Mouse (Mus musculus) liver, embryonic 14.5 days (tissue): ENCODE results near the gene Flywch2. TPM values are rescaled to one million over a fixed set of nuclear protein-coding genes. Genes with fewer than 3 reads are reported as not detected.

ENCODE experiments used
- ATAC-seq: fragments of 200-750 bp; cut with Nextera tagmentation; 2 replicates; pipeline ENCODE4 v1.8.0; 2017; ENCODE audit warnings: moderate number of reproducible peaks, mild to moderate bottlenecking, moderate library complexity; ENCODE audit not compliant: insufficient read depth
- DNase-seq, 3 experiments: peaks; one replicate each; pipeline ENCODE4 v3.0.0-alpha.2; 2012 to 2013; ENCODE audit warnings: low read depth in 3 of 3, low spot score in 3 of 3
- H3K27ac ChIP-seq: fragments of 300-500 bp; sonication (generic); 2 replicates; pipeline ENCODE4 v1.5.1; 2014; ENCODE audit warnings: moderate library complexity, mild to moderate bottlenecking, control low read depth, inconsistent platforms
- H3K27me3 ChIP-seq: fragments of 300-500 bp; sonication (generic); 2 replicates; pipeline ENCODE4 v1.6.1; 2014; ENCODE audit warnings: mild to moderate bottlenecking, low read length, moderate library complexity; ENCODE audit not compliant: control insufficient read depth, insufficient read depth
- H3K36me3 ChIP-seq: fragments of 300-500 bp; sonication (generic); replicated peaks from 2 replicates; pipeline ENCODE4 v1.6.1; 2014; ENCODE audit warnings: low read depth; ENCODE audit not compliant: control insufficient read depth, insufficient read depth
- H3K4me1 ChIP-seq, 2 experiments: fragments of 200-500 bp in 1 of 2; fragments of 300-500 bp in 1 of 2; sonication (generic) in 1 of 2; replicated peaks; 2 replicates each; pipeline ENCODE4 v1.6.1; 2012 to 2014; ENCODE audit warnings: antibody characterized with exemption in 1 of 2, inconsistent platforms in 1 of 2, low read length in 1 of 2; ENCODE audit not compliant: control insufficient read depth in 2 of 2, insufficient read depth in 2 of 2
- H3K4me2 ChIP-seq: fragments of 300-500 bp; sonication (generic); 2 replicates; pipeline ENCODE4 v1.6.1; 2014; ENCODE audit warnings: low read depth, mild to moderate bottlenecking, control low read depth, moderate library complexity
- H3K4me3 ChIP-seq, 2 experiments: fragments of 200-500 bp in 1 of 2; fragments of 300-500 bp in 1 of 2; sonication (generic) in 1 of 2; 2 replicates each; pipeline ENCODE4 v1.5.1; 2012 to 2014; ENCODE audit warnings: low read depth in 2 of 2, low read length in 2 of 2, mild to moderate bottlenecking in 2 of 2, control low read depth in 1 of 2, inconsistent platforms in 1 of 2, moderate library complexity in 1 of 2; ENCODE audit not compliant: insufficient read depth in 1 of 2
- H3K9ac ChIP-seq: fragments of 300-500 bp; sonication (generic); replicated peaks from 2 replicates; pipeline ENCODE4 v1.6.1; 2014; ENCODE audit warnings: mild to moderate bottlenecking, control low read depth, moderate library complexity
- H3K9me3 ChIP-seq: fragments of 300-500 bp; sonication (generic); 2 replicates; pipeline ENCODE4 v1.6.1; 2016; ENCODE audit warnings: low read length, mixed read lengths; ENCODE audit not compliant: control insufficient read depth
- CTCF ChIP-seq: IDR thresholded peaks from 2 replicates; pipeline ENCODE4 v1.5.1; 2016; ENCODE audit warnings: antibody characterized with exemption, low read depth, control low read depth
- EP300 ChIP-seq: IDR thresholded peaks from 2 replicates; pipeline ENCODE4 v1.6.1; 2016; ENCODE audit warnings: antibody characterized with exemption, low read depth
- WGBS: fragments of 180-500 bp; shearing (Covaris S2); extraction: QIAGEN DNeasy Blood & Tissue Kit; methylation state at CpG from one replicate; pipeline ENCODE4 v1.1.7; 2014; ENCODE audit not compliant: insufficient replicate concordance; 5-methylcytosine and 5-hydroxymethylcytosine counted together
- polyA plus RNA-seq, 2 experiments: library from polyadenylated mRNA; depleted of rRNA in 1 of 2; stranded (reverse) in 1 of 2; unstranded in 1 of 2; fragments of >200 nt; fragmentation: Nextera tagmentation in 1 of 2; extraction: Ambion mirVana in 1 of 2; gene quantifications; 2 replicates each; pipeline versions ENCODE4 v1.2.1 to v1.2.3; 2012 to 2014

The Flywch2 gene
- polyA plus RNA-seq, 2 experiments = 0.79 to 1.0 TPM

DNA sequence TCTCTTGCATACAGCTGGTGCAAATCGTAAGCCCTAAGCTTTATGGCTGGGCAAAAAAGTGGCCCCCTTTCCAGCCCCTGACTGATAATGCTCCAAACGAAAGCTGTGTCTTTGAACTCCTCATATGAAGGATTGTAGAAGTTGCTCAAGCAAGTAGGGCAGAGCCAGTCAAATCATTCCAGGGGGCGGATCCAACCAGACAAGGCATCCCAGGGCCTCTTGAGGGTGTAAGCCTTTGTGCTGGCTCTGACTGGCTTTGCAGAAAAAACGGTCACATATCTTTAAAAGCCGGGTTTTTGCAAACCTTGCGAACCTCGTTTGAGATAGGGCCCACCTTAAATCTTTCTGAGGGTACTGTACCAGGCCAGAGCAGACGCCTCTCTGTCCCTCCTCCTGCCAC, 41.8 kb downstream of the Flywch2 start:
- Histone ChIP-seq H3K4me1 (peaks cover 6 to 8% of the 10 kb centered on the region in 2 experiments; a peak in 3 of 4 replicates), H3K36me3 (no peaks in the 10 kb centered on the region), H3K4me3 (no peak overlapping the region), H3K4me2 (no peak overlapping the region), H3K27me3 (peaks cover 77% of the 10 kb centered on the region), H3K9ac (no peak overlapping the region), H3K27ac (no peak overlapping the region), H3K9me3 (no peaks in the 10 kb centered on the region)
- WGBS = 19% methylated on average over 8 of the region's 8 CpGs
- no peak for ATAC-seq
- DNase-seq = no peak
- TF ChIP-seq EP300 (no peak), CTCF (no peak)

DNA sequence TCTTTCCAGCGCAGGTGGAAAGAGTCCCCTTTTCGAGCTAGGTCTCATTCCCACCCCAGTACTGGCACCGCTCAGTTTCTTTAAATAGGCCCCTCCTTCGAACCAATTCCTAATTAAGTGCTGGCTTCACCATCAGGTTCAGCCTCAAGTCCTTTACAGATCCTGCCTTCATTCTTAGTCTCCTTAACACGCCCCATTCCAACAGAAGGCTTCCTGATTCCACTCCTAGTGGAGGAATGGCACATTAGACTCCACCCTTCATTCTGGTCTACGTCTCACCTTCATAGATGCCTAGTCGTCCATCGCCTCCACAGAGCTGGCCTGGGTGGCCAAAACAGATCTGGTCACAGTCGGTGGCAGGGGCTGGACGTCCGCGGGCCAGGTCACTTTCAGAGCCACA, 42.9 kb downstream of the Flywch2 start:
- ATAC-seq = no peak
- no peak for TF ChIP-seq CTCF
- TF ChIP-seq EP300 = no peak
- no peaks in the 10 kb centered on the region for H3K9me3 ChIP-seq
- DNase-seq = no peak
- no peak overlapping the region for H3K4me3 ChIP-seq
- no peak overlapping the region for H3K27ac ChIP-seq
- 50% methylated on average over 12 of the region's 12 CpGs for WGBS
- H3K27me3 ChIP-seq = peaks cover 83% of the 10 kb centered on the region
- no peaks in the 10 kb centered on the region for H3K36me3 ChIP-seq
- H3K4me2 ChIP-seq = no peak overlapping the region
- peaks cover 6 to 7% of the 10 kb centered on the region in 2 experiments; a peak in 3 of 4 replicates for H3K4me1 ChIP-seq
- H3K9ac ChIP-seq = no peak overlapping the region

DNA sequence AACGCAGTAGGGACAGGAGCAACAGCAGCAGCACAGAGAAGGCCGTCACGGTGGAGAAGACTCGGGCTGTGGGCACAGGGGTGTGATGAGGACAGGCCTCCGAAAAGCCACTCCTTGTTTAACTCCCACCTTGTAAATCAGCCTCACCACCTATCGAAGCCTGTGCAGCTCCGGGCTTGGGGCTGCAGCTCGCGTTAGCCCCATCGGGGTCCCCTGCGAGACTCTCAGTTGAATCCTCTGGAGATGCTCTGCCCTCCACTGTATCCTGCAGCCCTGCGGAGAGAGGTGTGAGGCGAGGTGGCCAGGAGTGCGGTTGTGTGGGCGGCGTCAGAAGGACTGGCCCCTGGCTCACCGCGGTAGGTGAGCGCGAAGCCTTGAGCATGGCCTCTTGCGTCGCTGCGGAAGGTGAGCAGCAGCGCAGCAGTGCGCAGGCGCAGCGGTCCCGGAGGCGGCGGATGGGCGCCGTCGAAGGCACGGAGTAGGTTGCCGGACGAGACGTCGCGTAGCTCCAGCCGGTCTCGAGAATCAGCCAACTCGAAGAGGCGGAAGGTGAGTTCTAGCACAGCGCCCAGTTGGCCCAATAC, 43.6 kb downstream of the Flywch2 start:
- peak overlapping the region; percentile 11; the same call in 1 of the 2 replicates for H3K4me2 ChIP-seq
- 10% methylated on average over 44 of the region's 44 CpGs for WGBS

GRCm38 (mm10) chr17:23741359-23742209, 44.3 kb downstream of the Flywch2 start:
- TF ChIP-seq EP300 = no peak
- TF ChIP-seq CTCF = no peak
- ATAC-seq (no peak), DNase-seq (no peak)
- 37% methylated on average over 38 of the region's 38 CpGs for WGBS
- no peak overlapping the region for H3K9ac ChIP-seq
- no peaks in the 10 kb centered on the region for H3K36me3 ChIP-seq
- no peak overlapping the region for H3K27ac ChIP-seq
- peak overlapping the region; percentile 82 for H3K4me2 ChIP-seq
- H3K4me1 ChIP-seq = peaks cover 6 to 7% of the 10 kb centered on the region in 2 experiments; a peak in 3 of 4 replicates
- peaks cover 77% of the 10 kb centered on the region for H3K27me3 ChIP-seq
- no peak overlapping the region for H3K4me3 ChIP-seq
- H3K9me3 ChIP-seq = no peaks in the 10 kb centered on the region

More for the DNA sequence above, 43.6 kb downstream of the Flywch2 start:
- ATAC-seq (no peak), DNase-seq (no peak)
- Histone ChIP-seq H3K27ac (no peak overlapping the region), H3K36me3 (no peaks in the 10 kb centered on the region), H3K4me3 (no peak overlapping the region), H3K9me3 (no peaks in the 10 kb centered on the region), H3K4me1 (peaks cover 6 to 7% of the 10 kb centered on the region in 2 experiments; a peak in 3 of 4 replicates), H3K9ac (no peak overlapping the region), H3K27me3 (peaks cover 83% of the 10 kb centered on the region)
- TF ChIP-seq CTCF (no peak), EP300 (no peak)

DNA sequence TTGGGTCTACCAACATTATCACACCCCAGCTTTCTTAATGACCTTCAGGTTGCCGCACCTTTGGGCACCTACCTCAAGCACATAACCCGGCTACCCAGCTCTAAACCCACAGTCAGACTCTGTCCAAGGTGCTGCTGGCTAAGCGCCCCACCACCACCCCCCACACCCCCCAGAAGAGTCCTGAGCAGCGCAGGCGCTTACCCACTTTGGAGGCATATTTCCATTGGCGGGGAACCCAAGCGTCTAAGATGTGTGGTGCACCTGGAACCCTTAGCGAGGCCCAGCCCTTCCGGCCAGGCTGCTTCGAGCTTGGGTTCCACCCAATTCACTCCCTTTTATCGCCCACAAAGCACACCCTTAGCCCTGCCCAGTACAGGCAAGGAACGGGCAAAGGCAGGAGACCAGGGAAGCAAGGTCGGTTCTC, 45.3 kb downstream of the Flywch2 start, which contains the start of gene Paqr4:
TSS of gene Paqr4 (minus strand) at position 270 of the 424 bp plus-strand sequence.
- Histone ChIP-seq H3K9ac (peak within 1 kb of the TSS; percentile 69), H3K27ac (peak within 1 kb of the TSS; percentile 44; the same call in 1 of the 2 replicates), H3K4me3 (peak within 1 kb of the TSS; percentile 55 to 62), H3K4me2 (peak within 1 kb of the TSS; percentile 82), H3K4me1 (peaks cover 6 to 7% of the 10 kb centered on the region in 2 experiments; a peak in 3 of 4 replicates), H3K9me3 (no peaks in the 10 kb centered on the region), H3K36me3 (no peaks in the 10 kb centered on the region; the same call in 1 of the 2 replicates), H3K27me3 (peaks cover 68% of the 10 kb centered on the region)
- 2% methylated on average over 13 of the region's 13 CpGs for WGBS
- peak in 2 of 3 experiments; percentile 25 to 51 for DNase-seq
- peak; percentile 85 for ATAC-seq
- 0 out of 2 replicates have a peak, but pooled peaks have one; percentile 11 for TF ChIP-seq CTCF
- no peak for TF ChIP-seq EP300
